Mouse (Mus musculus): ENCODE data around the gene Zfp383.

DNA sequence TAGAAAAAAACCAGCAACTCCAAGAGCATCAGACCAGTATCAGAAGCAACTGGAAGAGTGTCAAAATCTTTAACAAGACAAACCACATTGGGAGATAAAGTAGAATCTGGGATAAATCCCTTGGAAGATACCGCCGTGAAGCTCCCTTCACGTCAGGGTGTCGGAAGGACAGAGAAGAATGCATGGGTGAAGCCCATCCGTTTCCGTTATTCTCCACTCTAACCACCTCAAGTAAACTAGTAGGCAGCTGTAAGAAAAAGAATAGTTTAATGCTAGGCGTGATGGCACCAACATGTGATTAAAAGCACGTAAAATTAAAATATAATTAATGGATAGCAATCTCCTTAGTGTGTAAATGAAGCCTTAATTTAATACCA, 1.4 kb upstream of the Zfp383 start:
- TF ChIP-seq CTCF (IDR thresholded peaks at IDR 0.05; ENCODE audit: insufficient read depth, low read depth, low read length), result no peak
- no peak for TF ChIP-seq POLR2A (IDR thresholded peaks at IDR 0.05; ENCODE audit: insufficient read depth, low read depth, low read length)

Data from olfactory bulb, adult 2 months (tissue).